Mouse (Mus musculus): ENCODE data around the gene Trappc5.

DNA sequence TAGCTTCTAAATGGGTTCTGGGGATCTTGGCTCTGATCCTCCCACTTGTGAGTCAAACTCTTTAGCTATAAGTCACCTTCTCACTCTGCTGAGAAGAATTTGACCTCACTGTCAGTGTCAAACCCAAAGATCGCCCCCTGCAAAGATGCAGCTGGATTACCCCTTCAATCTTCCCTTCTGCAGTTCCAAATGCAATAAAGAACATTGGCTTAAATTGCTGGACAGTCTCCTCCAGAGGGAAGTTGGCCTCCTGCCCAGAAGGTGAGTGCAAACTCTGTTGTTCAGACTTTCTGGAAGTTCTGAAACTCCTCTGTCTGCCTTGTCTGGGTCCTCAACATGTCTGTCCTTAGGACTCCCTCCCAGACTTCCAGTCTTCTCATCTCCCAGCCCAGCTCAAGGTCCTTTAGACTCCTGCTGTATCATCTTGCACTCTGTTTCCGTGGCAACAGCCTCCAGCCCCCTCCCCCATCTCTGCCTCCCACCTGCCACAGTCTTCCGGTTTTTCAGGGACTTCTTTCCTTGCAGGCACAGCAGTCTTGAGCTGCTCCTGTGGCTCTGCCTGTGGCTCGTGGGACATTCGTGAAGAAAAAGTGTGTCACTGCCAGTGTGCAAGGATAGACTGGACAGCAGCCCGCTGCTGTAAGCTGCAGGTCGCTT is 19.2 kb upstream of the Trappc5 start:
- TF ChIP-seq TCF12 (IDR thresholded peaks at IDR 0.05; ENCODE audit: insufficient read depth, poor library complexity, severe bottlenecking), result no peak
- no peak for TF ChIP-seq MAX (IDR thresholded peaks at IDR 0.05; ENCODE audit: low read depth)
- no peak for TF ChIP-seq MYOD1 (IDR thresholded peaks at IDR 0.05; ENCODE audit: control insufficient read depth in 1 of 3, insufficient read length in 2 of 3, low read depth in 2 of 3)
- no peak for TF ChIP-seq POLR2A (IDR thresholded peaks at IDR 0.05; ENCODE audit: insufficient read length, low read depth)
- TF ChIP-seq POLR2AphosphoS2 (IDR thresholded peaks at IDR 0.05; ENCODE audit: insufficient read length, low read depth), result no peak
- TF ChIP-seq USF1 (IDR thresholded peaks at IDR 0.05; ENCODE audit: low read depth), result no peak
- TF ChIP-seq SRF (IDR thresholded peaks at IDR 0.05; ENCODE audit: control insufficient read depth, insufficient read length, low read depth), result no peak
